Mouse (Mus musculus) midbrain, postnatal 0 days (tissue): ENCODE results near the gene Ccl2. TPM values are rescaled to one million over a fixed set of nuclear protein-coding genes. Genes with fewer than 3 reads are reported as not detected.

Source experiments
- ATAC-seq: fragments of 200-750 bp; cut with Nextera tagmentation; 2 replicates; pipeline ENCODE4 v1.8.0; 2017; ENCODE audit warnings: moderate number of reproducible peaks, mild to moderate bottlenecking, moderate TSS enrichment, moderate library complexity; ENCODE audit not compliant: low FRiP score
- DNase-seq: peaks from one replicate; pipeline ENCODE4 v3.0.0-alpha.2; 2015; ENCODE audit warnings: low spot score
- H3K27ac ChIP-seq: fragments of 300-500 bp; sonication (generic); 2 replicates; pipeline ENCODE4 v1.5.1; 2014; ENCODE audit warnings: low read depth, mild to moderate bottlenecking, low read length, mixed read lengths
- H3K27me3 ChIP-seq: fragments of 300-500 bp; sonication (generic); 2 replicates; pipeline ENCODE4 v1.6.1; 2014; ENCODE audit warnings: low read length, control low read depth, mixed read lengths; ENCODE audit not compliant: insufficient read depth
- H3K36me3 ChIP-seq: fragments of 300-500 bp; sonication (generic); 2 replicates; pipeline ENCODE4 v1.6.1; 2014; ENCODE audit warnings: low read length, control low read depth, mixed read lengths; ENCODE audit not compliant: insufficient read depth
- H3K4me1 ChIP-seq: fragments of 300-500 bp; sonication (generic); 2 replicates; pipeline ENCODE4 v1.6.1; 2014; ENCODE audit warnings: mild to moderate bottlenecking, control low read depth, antibody characterized with exemption, low read length, mixed read lengths; ENCODE audit not compliant: insufficient read depth
- H3K4me2 ChIP-seq: fragments of 300-500 bp; sonication (generic); 2 replicates; pipeline ENCODE4 v1.6.1; 2014; ENCODE audit warnings: low read depth, mild to moderate bottlenecking, low read length, mixed read lengths; ENCODE audit not compliant: poor library complexity, severe bottlenecking
- H3K4me3 ChIP-seq: fragments of 300-500 bp; sonication (generic); 2 replicates; pipeline ENCODE4 v1.5.1; 2014; ENCODE audit warnings: low read depth, mild to moderate bottlenecking, low read length, moderate library complexity
- H3K9ac ChIP-seq: fragments of 300-500 bp; sonication (generic); replicated peaks from 2 replicates; pipeline ENCODE4 v1.6.1; 2014; ENCODE audit warnings: mild to moderate bottlenecking, low read length, moderate library complexity, mixed read lengths; ENCODE audit not compliant: poor library complexity, severe bottlenecking
- H3K9me3 ChIP-seq: fragments of 300-500 bp; sonication (generic); 2 replicates; pipeline ENCODE4 v1.6.1; 2016; ENCODE audit warnings: low read length, control low read depth
- CTCF ChIP-seq: IDR thresholded peaks from 2 replicates; pipeline ENCODE4 v1.5.1; 2016; ENCODE audit warnings: antibody characterized with exemption, mild to moderate bottlenecking
- WGBS: fragments of 180-500 bp; shearing (Covaris S2); extraction: QIAGEN DNeasy Blood & Tissue Kit; methylation state at CpG from one replicate; pipeline ENCODE4 v1.1.7; 2014; 5-methylcytosine and 5-hydroxymethylcytosine counted together
- polyA plus RNA-seq: library from polyadenylated mRNA; unstranded; fragments of >200 nt; fragmentation: Nextera tagmentation; extraction: Ambion mirVana; gene quantifications from 2 replicates; pipeline ENCODE4 v1.2.1, GENCODE M21; 2015
- total RNA-seq: library from RNA; depleted of rRNA; stranded (reverse); fragments of >200 nt; gene quantifications from 2 replicates; pipeline ENCODE4 v1.2.3, GENCODE M21; 2014

Gene Ccl2
- total and polyA plus RNA-seq, 2 experiments from 2014 or later, result 1.1 TPM; not detected in 1

DNA sequence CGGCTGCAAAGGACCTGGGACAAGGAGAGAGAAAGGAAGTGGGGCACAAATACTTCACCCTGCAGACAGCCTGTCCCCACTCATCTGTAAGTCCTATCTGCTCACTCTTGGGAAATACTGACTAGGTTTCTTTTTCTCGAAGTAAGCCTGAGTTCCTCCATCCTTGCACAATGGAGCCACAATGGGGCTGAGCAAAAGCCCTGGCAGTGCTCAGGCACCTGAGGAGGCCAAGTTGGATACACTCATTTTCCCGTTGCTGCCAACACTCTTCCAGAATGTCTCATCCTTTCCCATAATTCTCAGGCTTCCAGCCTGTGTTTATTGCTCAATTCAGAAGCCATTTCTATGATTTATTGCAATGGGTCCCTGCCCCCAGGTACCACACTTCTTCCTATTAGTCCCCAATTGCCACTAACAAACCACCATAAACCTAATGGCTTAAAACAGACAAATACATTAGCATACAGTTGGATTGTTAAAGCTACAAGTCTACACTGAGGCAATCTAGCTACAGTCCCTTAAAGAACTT, 3.8 kb downstream of the Ccl2 start:
- WGBS, result 83% methylated on average over 3 of the region's 3 CpGs
- no peaks in the 10 kb centered on the region for H3K36me3 ChIP-seq
- no peaks in the 10 kb centered on the region for H3K4me1 ChIP-seq
- H3K4me3 ChIP-seq, result no peak overlapping the region
- DNase-seq, result no peak
- no peak overlapping the region for H3K27ac ChIP-seq
- no peaks in the 10 kb centered on the region for H3K9me3 ChIP-seq
- no peak for TF ChIP-seq CTCF
- no peaks in the 10 kb centered on the region for H3K27me3 ChIP-seq
- H3K9ac ChIP-seq, result no peak overlapping the region
- no peak for ATAC-seq
- no peak overlapping the region for H3K4me2 ChIP-seq

DNA sequence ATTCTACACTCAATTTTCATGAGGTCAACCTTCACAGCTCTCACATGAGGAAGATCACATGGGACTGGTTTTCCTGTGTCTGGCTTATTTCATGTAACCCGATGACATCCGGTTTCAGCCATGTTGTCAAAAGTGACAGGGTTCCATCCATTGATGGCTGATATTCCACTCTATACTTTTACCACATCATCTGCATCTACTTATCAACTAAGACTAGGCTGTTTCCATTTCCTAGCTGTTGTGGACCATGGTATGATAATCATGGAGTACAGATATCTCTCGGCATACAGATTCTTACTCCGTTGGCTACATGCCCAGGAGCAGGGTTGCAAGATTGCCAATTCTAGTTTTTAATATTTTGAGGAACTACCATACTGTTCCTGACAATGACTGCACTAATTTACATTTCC, 6.3 kb downstream of the Ccl2 start:
- no peak overlapping the region for H3K27ac ChIP-seq
- no peaks in the 10 kb centered on the region for H3K9me3 ChIP-seq
- no peaks in the 10 kb centered on the region for H3K4me1 ChIP-seq
- ATAC-seq (no peak), DNase-seq (no peak)
- no peaks in the 10 kb centered on the region for H3K27me3 ChIP-seq
- no peak overlapping the region for H3K4me3 ChIP-seq
- TF ChIP-seq CTCF, result no peak
- no peak overlapping the region for H3K9ac ChIP-seq
- H3K4me2 ChIP-seq, result no peak overlapping the region
- WGBS, result 88% methylated on average over 4 of the region's 4 CpGs
- no peaks in the 10 kb centered on the region for H3K36me3 ChIP-seq

DNA sequence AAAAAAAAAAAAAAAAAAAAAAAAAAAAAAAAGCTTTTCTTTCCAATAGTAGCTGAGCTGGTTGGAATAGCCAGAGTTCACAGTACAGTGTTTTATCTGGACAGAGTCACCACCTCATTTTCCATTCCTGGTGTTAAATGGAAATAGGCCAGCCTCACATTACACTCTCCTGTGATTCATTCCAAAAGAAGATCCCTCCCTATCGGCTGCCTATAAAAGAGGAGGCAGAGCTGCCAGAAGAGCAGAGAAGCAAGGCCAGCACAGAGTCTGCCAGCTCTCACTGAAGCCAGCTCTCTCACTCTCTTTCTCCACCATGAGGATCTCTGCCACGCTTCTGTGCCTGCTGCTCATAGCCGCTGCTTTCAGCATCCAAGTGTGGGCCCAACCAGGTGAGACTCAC, 10.1 kb downstream of the Ccl2 start, which contains the start of gene Ccl7:
Gene Ccl7 (plus strand): TSS at position 242 of the 400 bp plus-strand sequence.
- H3K9me3 ChIP-seq, result no peaks in the 10 kb centered on the region
- H3K9ac ChIP-seq, result no peak within 1 kb of the TSS
- no peaks in the 10 kb centered on the region for H3K27me3 ChIP-seq
- H3K4me1 ChIP-seq, result no peaks in the 10 kb centered on the region
- H3K4me2 ChIP-seq, result no peak within 1 kb of the TSS
- no peaks in the 10 kb centered on the region for H3K36me3 ChIP-seq
- WGBS, result 69% methylated on average over 3 of the region's 3 CpGs
- H3K27ac ChIP-seq, result no peak within 1 kb of the TSS
- H3K4me3 ChIP-seq, result no peak within 1 kb of the TSS
- no peak for ATAC-seq
- DNase-seq, result peak; percentile 56
- no peak for TF ChIP-seq CTCF

DNA sequence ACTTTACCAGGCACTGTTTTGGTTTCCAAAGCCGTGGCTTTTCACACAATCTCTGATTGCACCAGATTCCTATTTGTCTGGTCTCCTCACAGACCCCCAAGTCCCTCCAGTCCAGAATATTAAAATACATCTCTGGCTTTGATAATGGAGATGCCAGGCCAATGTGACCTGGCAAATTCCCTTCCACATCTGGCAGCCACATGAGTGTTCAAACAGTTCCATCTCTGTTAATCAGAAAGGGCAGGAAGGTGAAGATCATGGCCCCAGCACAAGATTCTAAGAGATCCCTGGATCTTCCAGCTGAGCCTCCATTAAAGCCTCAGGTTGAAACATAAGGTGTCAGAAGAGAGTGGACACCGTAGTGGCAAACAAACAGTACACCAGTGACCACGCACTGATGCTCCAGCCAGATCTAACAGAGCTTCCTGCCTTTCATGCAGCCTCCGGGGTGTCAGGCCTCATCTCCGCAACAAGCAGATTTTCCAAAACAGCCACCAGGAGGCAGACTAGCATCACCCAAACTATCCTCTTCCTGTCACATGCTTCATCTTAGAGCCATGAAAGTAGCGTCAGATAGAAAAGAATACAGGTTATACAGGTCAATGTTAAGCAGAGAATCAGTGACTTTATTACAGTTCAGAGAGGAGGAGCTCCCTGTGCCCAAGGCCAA, 12.5 kb downstream of the Ccl2 start:
- Histone ChIP-seq H3K27ac (no peak overlapping the region), H3K4me1 (no peaks in the 10 kb centered on the region), H3K36me3 (no peaks in the 10 kb centered on the region), H3K27me3 (no peaks in the 10 kb centered on the region), H3K9me3 (no peaks in the 10 kb centered on the region), H3K9ac (no peak overlapping the region), H3K4me3 (no peak overlapping the region), H3K4me2 (no peak overlapping the region)
- peak; percentile 40 for DNase-seq
- WGBS, result 48% methylated on average over 6 of the region's 6 CpGs
- no peak for ATAC-seq
- TF ChIP-seq CTCF, result peak; percentile 67

GRCm38 (mm10) chr11:82053849-82054248, 18.5 kb downstream of the Ccl2 start:
- Histone ChIP-seq H3K9me3 (no peaks in the 10 kb centered on the region), H3K36me3 (no peaks in the 10 kb centered on the region), H3K4me2 (no peak overlapping the region), H3K4me1 (no peaks in the 10 kb centered on the region), H3K4me3 (no peak overlapping the region), H3K9ac (no peak overlapping the region), H3K27me3 (no peaks in the 10 kb centered on the region), H3K27ac (no peak overlapping the region)
- WGBS, result 94% methylated on average over 7 of the region's 7 CpGs
- DNase-seq (no peak), ATAC-seq (no peak)
- TF ChIP-seq CTCF, result no peak

GRCm38 (mm10) chr11:82057646-82058045, 22.3 kb downstream of the Ccl2 start, which contains the start of gene Ccl11:
Gene Ccl11, plus strand, starts transcription at chr11:82057823.
- Histone ChIP-seq H3K36me3 (no peaks in the 10 kb centered on the region), H3K4me3 (no peak within 1 kb of the TSS), H3K9ac (no peak within 1 kb of the TSS), H3K4me2 (no peak within 1 kb of the TSS), H3K9me3 (no peaks in the 10 kb centered on the region), H3K4me1 (no peaks in the 10 kb centered on the region), H3K27me3 (no peaks in the 10 kb centered on the region), H3K27ac (no peak within 1 kb of the TSS)
- ATAC-seq, result no peak
- WGBS, result 85% methylated on average over 6 of the region's 6 CpGs
- no peak for TF ChIP-seq CTCF
- no peak for DNase-seq
